26 mouse cellular contexts compared by ENCODE assay signal in the genomic region with DNA sequence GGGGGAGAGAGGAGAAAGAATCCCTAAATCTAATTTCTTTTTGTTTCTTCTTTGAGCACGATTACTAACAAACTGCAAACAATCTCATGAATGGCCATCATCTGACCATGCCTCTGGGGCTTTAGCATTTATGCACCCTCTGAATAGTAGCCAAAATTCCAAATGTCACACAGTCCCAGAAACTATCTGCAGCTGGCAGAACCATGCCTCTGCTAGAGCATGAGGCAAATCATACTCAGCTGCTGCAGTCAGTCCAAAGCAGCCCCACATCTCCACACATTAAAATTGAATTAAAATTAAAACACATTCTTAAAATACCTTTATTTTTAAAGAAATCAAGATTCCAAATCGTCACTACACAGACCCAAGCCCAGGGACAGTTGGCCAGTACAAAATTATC.
"Had no signal": no experiment of that assay in that cellular context is flagged by ENCODE, and none has a peak within 500 bp of the region (broad histone marks: within the 10 kb centered on the region; RNA-seq: fewer than 3 reads in every experiment).

No protein-coding gene starts in this region.

- H3K4me3 ChIP-seq: heart, adult 2 months; heart, embryonic 13.5 days; heart, embryonic 15.5 days; hindbrain, embryonic 13.5 days; hindbrain, embryonic 15.5 days; kidney, embryonic 15.5 days; limb, embryonic 12.5 days; liver, embryonic 13.5 days; liver, embryonic 15.5 days had no signal

- H3K4me2 ChIP-seq: heart, embryonic 11.5 days; heart, embryonic 13.5 days; heart, embryonic 15.5 days; hindbrain, embryonic 13.5 days; hindbrain, embryonic 15.5 days; kidney, embryonic 15.5 days; limb, embryonic 12.5 days; liver, embryonic 11.5 days; liver, embryonic 13.5 days; liver, embryonic 15.5 days had no signal

- H3K27me3 ChIP-seq: heart, embryonic 13.5 days; heart, embryonic 15.5 days; hindbrain, embryonic 13.5 days; hindbrain, embryonic 15.5 days; kidney, embryonic 15.5 days; limb, embryonic 12.5 days; liver, embryonic 13.5 days; liver, embryonic 15.5 days had no signal

- ATAC-seq: hindbrain, postnatal 0 days; intestine, embryonic 16.5 days had no signal

- H3K27ac ChIP-seq: heart, adult 2 months; heart, embryonic 13.5 days; heart, embryonic 15.5 days; hindbrain, embryonic 13.5 days; hindbrain, embryonic 15.5 days; hindbrain, postnatal 0 days; kidney, embryonic 15.5 days; kidney, postnatal 0 days; limb, embryonic 12.5 days; liver, embryonic 13.5 days; liver, embryonic 15.5 days had no signal

- H3K4me1 ChIP-seq: heart, embryonic 13.5 days; heart, embryonic 15.5 days; hindbrain, embryonic 13.5 days; hindbrain, embryonic 15.5 days; kidney, embryonic 15.5 days; liver, embryonic 15.5 days had no signal

- H3K9me3 ChIP-seq: heart, embryonic 13.5 days; heart, embryonic 15.5 days; hindbrain, embryonic 13.5 days; hindbrain, embryonic 15.5 days; kidney, embryonic 15.5 days; limb, embryonic 12.5 days; liver, embryonic 13.5 days; liver, embryonic 15.5 days had no signal

- DNase-seq: gastrocnemius, postnatal 14 days; gastrocnemius, postnatal 36 days; heart, adult 11 months; heart, adult 2 months; heart, postnatal 14 days; heart, postnatal 36 days; kidney, adult 11 months; kidney, adult 9 months; kidney, postnatal 14 days; layer of hippocampus, adult 9-11 months; layer of hippocampus, postnatal 36 days; left cerebral cortex, postnatal 4 days; liver; liver, embryonic 13.5 days had no signal

- H3K9ac ChIP-seq: heart, embryonic 13.5 days; heart, embryonic 15.5 days; hindbrain, embryonic 13.5 days; hindbrain, embryonic 15.5 days; kidney, embryonic 15.5 days; limb, embryonic 12.5 days; liver, embryonic 13.5 days; liver, embryonic 15.5 days had no signal
